Mouse (Mus musculus) MEL (cell line): Measurements from ENCODE around the gene Mrpl14. TPM values are rescaled to one million over a fixed set of nuclear protein-coding genes. Genes with fewer than 3 reads are reported as not detected.

Experiments
- DNase-seq: peaks from one replicate; pipeline ENCODE4 v3.0.0; 2011; ENCODE audit warnings: low read depth, low spot score
- H3K27ac ChIP-seq: 2 replicates; pipeline ENCODE4 v1.5.1; 2012; ENCODE audit warnings: low read depth, mild to moderate bottlenecking, control low read depth, low read length, moderate library complexity; ENCODE audit not compliant: control insufficient read depth
- H3K27me3 ChIP-seq, 2 experiments: fragments of 150-350 bp in 1 of 2; sonication (generic) in 1 of 2; 2 replicates each; pipeline ENCODE4 v1.6.1; 2012; ENCODE audit warnings: low read length in 2 of 2, mild to moderate bottlenecking in 2 of 2, improper control_type of control experiment in 1 of 2, moderate library complexity in 1 of 2; ENCODE audit not compliant: insufficient read depth in 2 of 2, control insufficient read depth in 1 of 2
- H3K36me3 ChIP-seq, 2 experiments: 2 replicates each; pipeline ENCODE4 v1.6.1; 2012 to 2014; ENCODE audit warnings: low read length in 2 of 2, improper control_type of control experiment in 1 of 2, inconsistent platforms in 1 of 2, mild to moderate bottlenecking in 1 of 2; ENCODE audit not compliant: insufficient read depth in 2 of 2, control insufficient read depth in 1 of 2
- H3K4me1 ChIP-seq, 2 experiments: fragments of 150-350 bp in 1 of 2; sonication (generic) in 1 of 2; 2 replicates each; pipeline ENCODE4 v1.6.1; 2012; ENCODE audit warnings: low read length in 2 of 2, improper control_type of control experiment in 1 of 2, mild to moderate bottlenecking in 1 of 2; ENCODE audit not compliant: insufficient read depth in 2 of 2, control insufficient read depth in 1 of 2
- H3K4me3 ChIP-seq, 2 experiments: fragments of 150-350 bp in 1 of 2; sonication (generic) in 1 of 2; 2 replicates each; pipeline ENCODE4 v1.5.1; 2012; ENCODE audit warnings: low read depth in 2 of 2, low read length in 2 of 2, mild to moderate bottlenecking in 2 of 2, moderate library complexity in 2 of 2, control low read depth in 1 of 2, improper control_type of control experiment in 1 of 2; ENCODE audit not compliant: control insufficient read depth in 1 of 2, insufficient read depth in 1 of 2
- H3K79me2 ChIP-seq: 2 replicates; pipeline ENCODE4 v1.6.1; 2012; ENCODE audit warnings: mild to moderate bottlenecking, low read length, moderate library complexity; ENCODE audit not compliant: control insufficient read depth, poor library complexity, insufficient read depth
- H3K9ac ChIP-seq: 2 replicates; pipeline ENCODE4 v1.6.1; 2012; ENCODE audit warnings: low read depth, mild to moderate bottlenecking, control low read depth, low read length, moderate library complexity; ENCODE audit not compliant: control insufficient read depth, poor library complexity, severe bottlenecking
- H3K9me3 ChIP-seq: fragments of 150-350 bp; sonication (generic); replicated peaks from 2 replicates; pipeline ENCODE4 v1.6.1; 2012; ENCODE audit warnings: mild to moderate bottlenecking, low read length, improper control_type of control experiment, moderate library complexity; ENCODE audit not compliant: insufficient read depth
- BHLHE40 ChIP-seq: IDR thresholded peaks from 2 replicates; pipeline ENCODE4 v1.6.1; 2012; ENCODE audit warnings: low read depth, mild to moderate bottlenecking, inconsistent platforms, low read length, improper control_type of control experiment, borderline replicate concordance
- CHD2 ChIP-seq: IDR thresholded peaks from 2 replicates; pipeline ENCODE4 v1.6.1; 2011; ENCODE audit warnings: low read length, improper control_type of control experiment
- CTCF ChIP-seq, 3 experiments: IDR thresholded peaks in 2 of 3; conservative IDR thresholded peaks in 1 of 3; 2 replicates each; pipeline ENCODE4 v1.5.1; 2011 to 2012; ENCODE audit warnings: low read length in 3 of 3, low read depth in 2 of 3, mild to moderate bottlenecking in 2 of 3, improper control_type of control experiment in 1 of 3, inconsistent platforms in 1 of 3, mixed read lengths in 1 of 3, moderate library complexity in 1 of 3; ENCODE audit not compliant: control insufficient read depth in 1 of 3, insufficient read depth in 1 of 3, poor library complexity in 1 of 3, severe bottlenecking in 1 of 3
- E2F4 ChIP-seq: IDR thresholded peaks from 2 replicates; pipeline ENCODE4 v1.6.1; 2011; ENCODE audit warnings: low read depth, low read length, improper control_type of control experiment, borderline replicate concordance
- EP300 ChIP-seq, 2 experiments: IDR thresholded peaks; 2 replicates each; pipeline ENCODE4 v1.6.1; 2011; ENCODE audit warnings: improper control_type of control experiment in 2 of 2, low read length in 2 of 2, low read depth in 1 of 2, mild to moderate bottlenecking in 1 of 2
- ETS1 ChIP-seq: IDR thresholded peaks from 2 replicates; pipeline ENCODE4 v1.6.1; 2012; ENCODE audit warnings: low read depth, mild to moderate bottlenecking, inconsistent platforms, low read length, improper control_type of control experiment, moderate library complexity
- GATA1 ChIP-seq: IDR thresholded peaks from 2 replicates; pipeline ENCODE4 v1.6.1; 2011; ENCODE audit warnings: low read depth, low read length, improper control_type of control experiment
- HCFC1 ChIP-seq: IDR thresholded peaks from 2 replicates; pipeline ENCODE4 v1.6.1; 2012; ENCODE audit warnings: low read depth, mild to moderate bottlenecking, inconsistent platforms, low read length, improper control_type of control experiment, moderate library complexity
- JUND ChIP-seq: IDR thresholded peaks from 2 replicates; pipeline ENCODE4 v1.6.1; 2011; ENCODE audit warnings: low read depth, mild to moderate bottlenecking, improper control_type of control experiment, low read length
- KAT2A ChIP-seq: conservative IDR thresholded peaks from 2 replicates; pipeline ENCODE4 v1.6.1; 2012; ENCODE audit warnings: low read depth, low read length, improper control_type of control experiment, inconsistent platforms
- MAX ChIP-seq: IDR thresholded peaks from 2 replicates; pipeline ENCODE4 v1.6.1; 2011; ENCODE audit warnings: low read length, improper control_type of control experiment
- MAZ ChIP-seq: IDR thresholded peaks from 2 replicates; pipeline ENCODE4 v1.6.1; 2012; ENCODE audit warnings: low read depth, mild to moderate bottlenecking, inconsistent platforms, low read length, improper control_type of control experiment
- MXI1 ChIP-seq: IDR thresholded peaks from 2 replicates; pipeline ENCODE4 v1.6.1; 2011; ENCODE audit warnings: mild to moderate bottlenecking, low read depth, low read length, improper control_type of control experiment
- MYB ChIP-seq: IDR thresholded peaks from 2 replicates; pipeline ENCODE4 v1.6.1; 2011; ENCODE audit warnings: mild to moderate bottlenecking, low read depth, low read length, improper control_type of control experiment
- NELFE ChIP-seq: IDR thresholded peaks from 2 replicates; pipeline ENCODE4 v1.6.1; 2011; ENCODE audit warnings: low read depth, low read length, improper control_type of control experiment
- POLR2A ChIP-seq, 2 experiments: IDR thresholded peaks; 2 replicates each; pipeline ENCODE4 v1.6.1; 2011 to 2012; ENCODE audit warnings: low read length in 2 of 2, mild to moderate bottlenecking in 2 of 2, control low read depth in 1 of 2, improper control_type of control experiment in 1 of 2, low read depth in 1 of 2, moderate library complexity in 1 of 2; ENCODE audit not compliant: control insufficient read depth in 1 of 2, insufficient read depth in 1 of 2, poor library complexity in 1 of 2
- POLR2AphosphoS2 ChIP-seq: IDR thresholded peaks from 2 replicates; pipeline ENCODE4 v1.6.1; 2011; ENCODE audit warnings: low read length, improper control_type of control experiment
- RAD21 ChIP-seq: IDR thresholded peaks from 2 replicates; pipeline ENCODE4 v1.6.1; 2011; ENCODE audit warnings: mild to moderate bottlenecking, low read depth, low read length, improper control_type of control experiment
- RCOR1 ChIP-seq: IDR thresholded peaks from 2 replicates; pipeline ENCODE4 v1.6.1; 2012; ENCODE audit warnings: low read depth, mild to moderate bottlenecking, inconsistent platforms, low read length, improper control_type of control experiment
- SIN3A ChIP-seq: IDR thresholded peaks from 2 replicates; pipeline ENCODE4 v1.6.1; 2012; ENCODE audit warnings: low read length, improper control_type of control experiment, inconsistent platforms
- SMC3 ChIP-seq: IDR thresholded peaks from 2 replicates; pipeline ENCODE4 v1.6.1; 2011; ENCODE audit warnings: low read depth, low read length, improper control_type of control experiment
- TAL1 ChIP-seq: IDR thresholded peaks from 2 replicates; pipeline ENCODE4 v1.6.1; 2012; ENCODE audit warnings: mild to moderate bottlenecking, inconsistent platforms, low read length, moderate library complexity, mixed read lengths
- TCF12 ChIP-seq: IDR thresholded peaks from 2 replicates; pipeline ENCODE4 v1.6.1; 2014; ENCODE audit warnings: low read depth, mild to moderate bottlenecking, inconsistent platforms, low read length, improper control_type of control experiment, moderate library complexity
- USF2 ChIP-seq, 2 experiments: IDR thresholded peaks; 2 replicates each; pipeline ENCODE4 v1.6.1; 2011 to 2012; ENCODE audit warnings: improper control_type of control experiment in 2 of 2, low read length in 2 of 2, borderline replicate concordance in 1 of 2, inconsistent platforms in 1 of 2, low read depth in 1 of 2, mild to moderate bottlenecking in 1 of 2; ENCODE audit not compliant: insufficient read depth in 1 of 2
- ZC3H11A ChIP-seq: IDR thresholded peaks from 2 replicates; pipeline ENCODE4 v1.6.1; 2012; ENCODE audit warnings: low read depth, mild to moderate bottlenecking, inconsistent platforms, low read length, improper control_type of control experiment
- ZMIZ1 ChIP-seq: IDR thresholded peaks from 2 replicates; pipeline ENCODE4 v1.6.1; 2012; ENCODE audit warnings: low read depth, mild to moderate bottlenecking, inconsistent platforms, low read length, improper control_type of control experiment, moderate library complexity
- ZNF384 ChIP-seq: IDR thresholded peaks from 2 replicates; pipeline ENCODE4 v1.6.1; 2012; ENCODE audit warnings: low read depth, mild to moderate bottlenecking, inconsistent platforms, low read length, improper control_type of control experiment
- polyA plus RNA-seq, 2 experiments: library from polyadenylated mRNA; stranded (reverse) in 1 of 2; unstranded in 1 of 2; fragments of >175 nt in 1 of 2; fragments of >200 nt in 1 of 2; gene quantifications; 2 replicates each; pipeline versions ENCODE4 v1.2.1 to v1.2.4; 2012; ENCODE audit warnings: low replicate concordance in 2 of 2, low read depth in 1 of 2; ENCODE audit not compliant: insufficient read length in 2 of 2, insufficient read depth in 1 of 2, missing spikeins in 1 of 2
- total RNA-seq: library from RNA; depleted of rRNA; stranded (reverse); fragments of 300-350 nt; gene quantifications from 2 replicates; pipeline ENCODE4 v1.2.3, GENCODE M21; 2012

The Mrpl14 gene
- total and polyA plus RNA-seq, 3 experiments: 66.2 to 159 TPM; not detected in 1

DNA sequence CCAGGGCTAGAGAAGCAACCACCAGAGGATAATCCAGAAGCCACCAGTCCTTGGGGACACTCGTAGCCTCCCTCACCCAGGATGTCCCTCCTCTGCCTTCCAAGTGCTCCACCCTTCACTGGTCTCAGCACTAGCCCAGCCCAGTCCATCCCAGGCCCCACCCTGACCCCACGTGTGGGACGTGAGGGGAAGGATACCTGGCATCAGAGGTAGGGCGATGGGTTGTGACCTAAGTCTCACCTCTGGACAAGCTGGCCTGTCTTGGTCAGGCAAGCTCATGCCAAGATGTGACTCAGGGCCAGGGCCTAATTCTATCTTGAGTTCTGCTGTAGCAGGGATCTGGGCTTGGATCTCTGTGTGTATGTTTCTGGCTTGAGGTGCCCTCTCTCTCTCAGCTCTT lies 48.8 kb downstream of the Mrpl14 start:
- Histone ChIP-seq H3K36me3 (0 out of 4 replicates have a peak, but pooled peaks cover 0 to 2% of the 10 kb centered on the region in 2 experiments), H3K4me3 (peak overlapping the region; percentile 60 to 82), H3K27me3 (no peaks in the 10 kb centered on the region), H3K4me1 (peaks cover 2 to 22% of the 10 kb centered on the region in 2 experiments), H3K79me2 (peaks cover 2% of the 10 kb centered on the region; the same call in 1 of the 2 replicates), H3K9me3 (no peaks in the 10 kb centered on the region), H3K27ac (peak overlapping the region; percentile 59), H3K9ac (peak overlapping the region; percentile 77)
- peak; percentile 79 for DNase-seq
- TF ChIP-seq EP300 (IDR thresholded peaks at IDR 0.05; ENCODE audit: low read depth in 1 of 2, low read length in 2 of 2) (0 out of 4 replicates have a peak, but pooled peaks of 1 of the 2 experiments have one; percentile 3), E2F4 (no peak), JUND (no peak), BHLHE40 (no peak; the same call in 1 of the 2 replicates), ZNF384 (no peak), TCF12 (peak; percentile 18; the same call in 1 of the 2 replicates), POLR2A (IDR thresholded peaks at IDR 0.05; ENCODE audit: control insufficient read depth in 1 of 2, insufficient read depth in 1 of 2, low read depth in 1 of 2, low read length in 2 of 2, poor library complexity in 1 of 2) (peak in 1 of 2 experiments; percentile 23; a peak in 1 of 4 replicates), GATA1 (no peak), MAZ (peak; percentile 42), NELFE (0 out of 2 replicates have a peak, but pooled peaks have one; percentile 15), SMC3 (no peak), CHD2 (no peak), ZMIZ1 (peak; percentile 27; the same call in 1 of the 2 replicates), USF2 (IDR thresholded peaks at IDR 0.05; ENCODE audit: borderline replicate concordance in 1 of 2, insufficient read depth in 1 of 2, low read depth in 1 of 2, low read length in 2 of 2) (no peak), MAX (no peak)

DNA sequence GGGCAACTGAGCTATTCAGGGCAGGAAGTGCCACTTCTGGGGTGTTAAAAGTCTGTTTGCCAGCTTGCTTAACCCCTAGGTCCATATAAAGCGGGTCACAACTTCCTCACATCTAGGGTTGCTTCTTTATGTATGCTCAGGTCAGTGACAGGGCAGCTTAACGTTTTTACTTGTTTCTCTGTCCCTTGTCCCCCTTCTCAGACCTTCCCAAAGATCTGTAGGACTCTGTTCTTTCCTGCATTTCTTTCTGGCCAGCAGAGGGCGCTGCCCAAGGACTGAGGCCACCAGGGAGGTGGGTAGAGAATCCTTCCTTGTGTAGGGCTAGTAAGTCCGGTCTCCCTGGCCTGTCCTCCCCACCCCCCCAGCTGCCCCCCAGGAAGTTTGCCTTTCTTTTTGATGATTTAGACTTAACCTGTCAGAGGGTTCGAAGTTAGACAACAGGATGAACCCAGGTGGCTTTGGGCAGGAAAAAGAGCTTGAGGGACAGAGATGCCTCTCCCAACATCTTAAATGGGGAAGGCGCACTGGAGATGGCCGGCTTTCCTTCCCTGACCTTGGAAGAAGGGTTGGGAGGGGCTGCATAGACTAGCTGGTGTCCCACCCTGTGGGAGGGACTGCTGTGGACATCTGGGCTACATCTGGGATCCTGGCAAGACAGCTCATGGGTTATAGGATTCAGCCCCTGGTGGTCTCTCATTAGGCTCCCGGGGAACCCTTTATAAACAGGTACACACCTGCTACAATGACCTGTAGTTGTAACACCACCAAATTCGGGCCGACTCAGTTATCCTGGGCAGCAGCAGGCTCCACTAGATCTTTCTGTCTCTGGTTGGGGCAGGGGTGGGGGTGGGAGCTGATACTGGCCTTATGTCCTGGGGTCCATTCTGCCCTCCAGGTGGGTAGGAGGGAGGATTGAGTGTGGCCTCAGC lies 49.5 kb downstream of the Mrpl14 start:
- H3K36me3 ChIP-seq: 0 out of 4 replicates have a peak, but pooled peaks cover 0 to 2% of the 10 kb centered on the region in 2 experiments
- no peaks in the 10 kb centered on the region for H3K27me3 ChIP-seq
- H3K4me1 ChIP-seq: peaks cover 2 to 22% of the 10 kb centered on the region in 2 experiments
- peak overlapping the region; percentile 60 for H3K27ac ChIP-seq
- peak; percentile 92 for DNase-seq
- TF ChIP-seq MXI1 (no peak), SIN3A (peak; percentile 75), USF2 (IDR thresholded peaks at IDR 0.05; ENCODE audit: borderline replicate concordance in 1 of 2, insufficient read depth in 1 of 2, low read depth in 1 of 2, low read length in 2 of 2) (no peak), ZC3H11A (peak; percentile 39; the same call in 1 of the 2 replicates), KAT2A (no peak), RCOR1 (0 out of 2 replicates have a peak, but pooled peaks have one; percentile 39), NELFE (0 out of 2 replicates have a peak, but pooled peaks have one; percentile 25), ZMIZ1 (no peak), POLR2A (IDR thresholded peaks at IDR 0.05; ENCODE audit: control insufficient read depth in 1 of 2, insufficient read depth in 1 of 2, low read depth in 1 of 2, low read length in 2 of 2, poor library complexity in 1 of 2) (no peak), MAZ (peak; percentile 83; the same call in 1 of the 2 replicates), POLR2AphosphoS2 (no peak), CTCF (IDR thresholded peaks at IDR 0.05 in 2 of 3, conservative IDR thresholded peaks at IDR 0.05 in 1 of 3; ENCODE audit: control insufficient read depth in 1 of 3, insufficient read depth in 1 of 3, low read depth in 2 of 3, low read length in 3 of 3, poor library complexity in 1 of 3, severe bottlenecking in 1 of 3) (peak; percentile 79 to 94 (median 89)), RAD21 (peak; percentile 60), ETS1 (peak; percentile 40; the same call in 1 of the 2 replicates), MYB (no peak), TAL1 (no peak), SMC3 (peak; percentile 91), TCF12 (peak; percentile 21; the same call in 1 of the 2 replicates), HCFC1 (peak; percentile 59; the same call in 1 of the 2 replicates)
- no peaks in the 10 kb centered on the region for H3K9me3 ChIP-seq
- peaks cover 2% of the 10 kb centered on the region; the same call in 1 of the 2 replicates for H3K79me2 ChIP-seq
- H3K4me3 ChIP-seq: peak overlapping the region; percentile 60 to 82
- peak overlapping the region; percentile 77 for H3K9ac ChIP-seq
